Mouse (Mus musculus): ENCODE data around the gene Tspan3. TPM values are rescaled to one million over a fixed set of nuclear protein-coding genes. Genes with fewer than 3 reads are reported as not detected.

Gene Tspan3
- total RNA-seq (2023) = 1 to 10 TPM; 5.8 to 8.9 TPM

DNA sequence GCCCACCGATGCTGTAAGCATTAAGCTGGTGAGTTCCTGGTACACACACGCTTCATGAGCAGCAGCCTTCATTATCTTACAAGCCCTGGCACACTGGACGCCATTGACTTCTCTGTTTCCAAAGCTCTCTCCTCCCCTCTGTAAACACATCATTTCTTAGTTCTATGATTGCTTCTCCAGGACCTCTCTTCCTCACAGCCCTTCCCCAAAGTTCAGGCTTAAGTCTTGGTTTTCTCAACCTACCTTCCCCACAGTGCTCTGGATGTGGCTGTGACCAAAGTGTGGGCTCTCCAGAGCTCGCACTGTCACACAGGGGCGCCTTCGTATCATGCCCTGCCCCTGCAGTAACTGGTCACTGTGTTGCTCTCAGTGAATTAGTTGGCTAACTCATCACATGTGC lies at the start of gene Tspan3:
Gene Tspan3 (minus strand): TSS at position 101 of the 400 bp plus-strand sequence.

DNA sequence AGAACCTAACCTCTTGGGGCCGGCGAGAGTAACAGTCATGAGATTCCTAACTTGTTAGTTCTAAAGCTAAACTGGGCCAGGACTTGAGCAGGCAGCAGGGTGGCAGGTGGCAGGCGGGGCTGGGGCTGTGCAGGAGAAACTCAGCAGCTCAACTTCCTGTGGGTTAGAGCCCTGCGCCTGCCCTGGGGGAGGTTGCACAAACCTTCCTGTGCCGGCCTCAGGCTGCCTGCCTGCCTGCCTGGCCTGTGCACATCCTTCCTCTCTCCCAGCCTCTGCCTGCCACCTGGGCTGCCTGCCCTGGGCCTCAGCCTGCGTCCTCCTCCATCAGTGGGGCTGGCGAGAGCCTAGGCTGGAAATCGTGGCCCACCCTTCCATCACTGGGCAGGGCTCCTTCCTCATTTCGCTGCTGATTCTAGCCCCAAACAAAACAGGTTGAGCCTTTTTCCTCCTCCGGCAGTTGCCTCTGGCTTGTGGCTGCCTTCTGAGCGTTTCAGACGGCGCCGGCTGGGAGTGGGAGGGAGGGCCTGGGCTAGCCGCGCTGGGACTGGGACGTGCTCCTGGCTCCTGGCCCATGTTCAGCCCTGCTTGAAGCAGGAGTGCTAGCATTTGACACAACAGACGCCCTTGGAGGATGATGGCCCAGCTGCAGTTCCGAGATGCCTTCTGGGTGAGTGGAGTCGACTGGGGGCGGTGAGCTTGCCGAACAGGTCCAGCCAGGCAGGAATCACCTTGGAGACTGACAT lies 75.3 kb downstream of the Tspan3 start, which contains the start of gene Pstpip1:
Gene Pstpip1 (plus strand): TSS at position 185 of the 743 bp plus-strand sequence.

Other genes with a start within 250 kb of the Tspan3 start
- gene Scaper, start 227.4 kb downstream of the Tspan3 start, total RNA-seq (2023) = 10 to 100 TPM; 24.4 to 26.0 TPM
- not detected for gene 4930563M21Rik, start 154.9 kb downstream of the Tspan3 start, total RNA-seq (2023)
- 1 to 10 TPM; 6.8 to 8.3 TPM for gene Rcn2, start 123.6 kb downstream of the Tspan3 start, total RNA-seq (2023)
- gene Pstpip1, start 75.5 kb downstream of the Tspan3 start, total RNA-seq (2023) = 100 to 1,000 TPM; 305 to 325 TPM